Mouse (Mus musculus) natural killer cell, adult 2 months (primary cell): ENCODE measurements around the gene Tbc1d4.

Source experiments
- DNase-seq, 2 experiments: peaks; one replicate each; pipeline ENCODE4 v3.0.0; 2022; ENCODE audit warnings: low spot score in 2 of 2

The Tbc1d4 gene

DNA sequence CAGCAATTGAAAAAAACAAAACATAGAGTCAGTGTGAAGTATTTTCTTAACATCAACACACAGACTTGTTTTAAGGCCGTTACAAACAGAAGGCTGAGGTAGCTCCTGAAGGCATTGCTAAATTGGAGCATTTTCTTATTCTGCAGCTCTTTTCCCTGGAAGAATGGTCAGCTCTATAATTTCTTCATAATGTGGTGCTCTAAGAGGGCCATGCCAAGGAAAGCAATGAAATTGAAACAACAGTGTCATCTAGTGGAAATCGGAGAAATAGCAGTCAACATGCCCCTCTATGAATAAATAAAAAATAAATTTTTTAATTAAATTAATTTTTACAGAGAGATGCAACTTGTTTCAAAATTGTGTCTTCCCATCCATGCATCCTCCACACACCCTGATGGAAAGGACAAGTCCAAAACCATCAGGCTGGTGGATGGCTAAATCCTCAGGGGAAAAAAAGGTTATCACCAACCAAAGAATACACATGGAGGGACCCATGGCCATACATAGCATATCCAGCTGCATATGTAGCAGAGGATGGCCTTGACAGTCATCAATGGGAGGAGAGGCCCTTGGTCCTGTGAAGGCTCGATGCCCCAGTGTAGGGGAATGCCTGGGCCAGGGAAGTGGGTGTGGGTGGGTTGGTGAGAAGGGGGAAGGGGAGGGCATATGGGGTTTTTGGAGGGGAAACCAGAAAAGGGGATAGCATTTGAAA is 180.0 kb downstream of the Tbc1d4 start:
- no peak for DNase-seq

DNA sequence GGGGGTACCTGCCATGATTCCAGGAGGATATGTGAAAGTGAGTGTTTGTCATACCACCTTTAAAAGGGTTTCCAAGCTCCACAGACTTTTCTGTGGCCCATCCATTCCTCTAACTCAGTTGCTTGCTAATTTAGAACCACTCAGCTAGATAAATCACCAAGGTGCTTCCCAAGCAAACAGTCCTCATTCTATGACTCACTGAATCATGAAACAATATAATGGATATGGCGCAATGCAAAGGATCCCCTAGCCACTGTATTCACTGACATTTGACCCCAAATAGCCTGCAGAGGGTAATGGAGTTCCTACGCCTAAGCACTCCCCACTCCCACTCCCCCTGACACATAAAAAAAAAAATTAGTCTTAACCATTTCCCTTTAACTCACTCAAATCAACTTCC is 191.3 kb downstream of the Tbc1d4 start:
- DNase-seq, result no peak
